Mouse (Mus musculus) erythroblast, embryonic 14.5 days (primary cell): ENCODE results near the gene Gm49378. TPM values are rescaled to one million over a fixed set of nuclear protein-coding genes. Genes with fewer than 3 reads are reported as not detected.

Experiments
- H3K27me3 ChIP-seq: 2 replicates; pipeline ENCODE4 v1.6.1; 2012; ENCODE audit warnings: inconsistent platforms; ENCODE audit not compliant: control insufficient read depth
- H3K36me3 ChIP-seq: 2 replicates; pipeline ENCODE4 v1.6.1; 2012; ENCODE audit warnings: mild to moderate bottlenecking, inconsistent platforms; ENCODE audit not compliant: control insufficient read depth
- H3K4me1 ChIP-seq: 2 replicates; pipeline ENCODE4 v1.6.1; 2012; ENCODE audit warnings: inconsistent platforms; ENCODE audit not compliant: control insufficient read depth
- H3K4me3 ChIP-seq: replicated peaks from 2 replicates; pipeline ENCODE3; 2012; ENCODE audit warnings: moderate library complexity, mild to moderate bottlenecking, inconsistent platforms
- H3K9me3 ChIP-seq: 2 replicates; pipeline ENCODE4 v1.6.1; 2012; ENCODE audit warnings: low read length, inconsistent platforms, mixed read lengths; ENCODE audit not compliant: control insufficient read depth
- GATA1 ChIP-seq: IDR thresholded peaks from 2 replicates; pipeline ENCODE4 v1.6.1; 2012; ENCODE audit warnings: low read length, inconsistent platforms, mixed read lengths
- TAL1 ChIP-seq: IDR thresholded peaks from 3 replicates; pipeline ENCODE4 v1.6.1; 2012; ENCODE audit warnings: low read length, inconsistent platforms, mixed read lengths
- polyA plus RNA-seq: library from polyadenylated mRNA; stranded (reverse); fragments of >175 nt; gene quantifications from 2 replicates; pipeline ENCODE4 v1.2.3, GENCODE M21; 2012

Gene Gm49378
- polyA plus RNA-seq, 1 experiment, result 0.01 TPM

GRCm38 (mm10) chr14:55615876-55616275, 21.8 kb downstream of the Gm49378 start:
- no peaks in the 10 kb centered on the region for H3K27me3 ChIP-seq
- no peaks in the 10 kb centered on the region for H3K9me3 ChIP-seq
- peaks cover 64% of the 10 kb centered on the region for H3K4me1 ChIP-seq
- no peak for TF ChIP-seq GATA1
- TF ChIP-seq TAL1, result no peak
- H3K36me3 ChIP-seq, result peaks cover 3% of the 10 kb centered on the region
- no peak overlapping the region for H3K4me3 ChIP-seq

GRCm38 (mm10) chr14:55614565-55615178, 23.0 kb downstream of the Gm49378 start:
- peaks cover 65% of the 10 kb centered on the region for H3K4me1 ChIP-seq
- H3K9me3 ChIP-seq, result no peaks in the 10 kb centered on the region

GRCm38 (mm10) chr14:55613346-55613745, 24.3 kb downstream of the Gm49378 start:
- TF ChIP-seq GATA1 (no peak), TAL1 (no peak)
- peaks cover 53% of the 10 kb centered on the region for H3K4me1 ChIP-seq

More at GRCm38 (mm10) chr14:55614565-55615178, 23.0 kb downstream of the Gm49378 start:
- no peak for TF ChIP-seq TAL1
- TF ChIP-seq GATA1, result 0 out of 2 replicates have a peak, but pooled peaks have one; percentile 31
- Histone ChIP-seq H3K36me3 (peaks cover 13% of the 10 kb centered on the region), H3K4me3 (no peak overlapping the region), H3K27me3 (no peaks in the 10 kb centered on the region)

GRCm38 (mm10) chr14:55608339-55608738, 29.4 kb downstream of the Gm49378 start:
- Histone ChIP-seq H3K4me1 (peaks cover 54% of the 10 kb centered on the region), H3K36me3 (peaks cover 68% of the 10 kb centered on the region), H3K9me3 (no peaks in the 10 kb centered on the region), H3K27me3 (no peaks in the 10 kb centered on the region), H3K4me3 (no peak overlapping the region)
- TF ChIP-seq GATA1, result no peak

More at GRCm38 (mm10) chr14:55613346-55613745, 24.3 kb downstream of the Gm49378 start:
- peaks cover 26% of the 10 kb centered on the region for H3K36me3 ChIP-seq
- H3K4me3 ChIP-seq, result no peak overlapping the region
- H3K27me3 ChIP-seq, result no peaks in the 10 kb centered on the region
- H3K9me3 ChIP-seq, result no peaks in the 10 kb centered on the region

DNA sequence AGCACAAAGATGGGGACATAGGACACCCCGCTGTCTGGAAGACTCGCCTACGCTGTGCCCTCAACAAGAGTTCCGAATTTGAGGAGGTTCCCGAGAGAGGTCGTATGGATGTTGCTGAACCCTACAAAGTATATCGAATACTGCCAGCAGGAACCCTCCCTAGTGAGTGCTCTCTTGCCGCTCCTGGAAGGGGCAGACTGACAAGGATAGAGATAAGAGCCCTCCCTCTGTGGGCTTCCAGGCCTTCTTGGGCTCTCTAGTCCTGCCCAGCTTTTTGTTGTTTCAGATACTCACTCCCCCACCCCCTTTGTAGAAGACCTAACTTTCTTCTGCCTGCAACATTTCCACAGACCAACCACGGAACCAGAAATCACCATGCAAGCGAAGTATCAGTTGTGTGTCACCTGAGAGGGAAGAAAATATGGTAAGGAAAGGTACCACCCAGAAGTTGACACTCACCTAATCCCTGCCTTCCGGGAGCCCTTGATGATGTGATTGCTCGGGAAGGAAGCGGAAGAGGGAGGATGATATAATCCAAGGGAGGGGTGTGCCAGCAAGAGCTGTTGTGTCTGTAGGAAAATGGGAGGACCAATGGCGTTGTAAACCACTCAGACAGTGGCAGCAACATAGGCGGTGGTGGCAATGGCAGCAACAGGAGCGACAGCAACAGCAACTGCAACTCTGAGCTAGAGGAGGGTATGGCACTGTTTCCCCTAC, 31.8 kb downstream of the Gm49378 start:
- Histone ChIP-seq H3K9me3 (no peaks in the 10 kb centered on the region), H3K4me3 (peak overlapping the region; percentile 25), H3K27me3 (no peaks in the 10 kb centered on the region), H3K36me3 (peaks cover 90% of the 10 kb centered on the region), H3K4me1 (peaks cover 57% of the 10 kb centered on the region)
- no peak for TF ChIP-seq TAL1
- no peak for TF ChIP-seq GATA1

DNA sequence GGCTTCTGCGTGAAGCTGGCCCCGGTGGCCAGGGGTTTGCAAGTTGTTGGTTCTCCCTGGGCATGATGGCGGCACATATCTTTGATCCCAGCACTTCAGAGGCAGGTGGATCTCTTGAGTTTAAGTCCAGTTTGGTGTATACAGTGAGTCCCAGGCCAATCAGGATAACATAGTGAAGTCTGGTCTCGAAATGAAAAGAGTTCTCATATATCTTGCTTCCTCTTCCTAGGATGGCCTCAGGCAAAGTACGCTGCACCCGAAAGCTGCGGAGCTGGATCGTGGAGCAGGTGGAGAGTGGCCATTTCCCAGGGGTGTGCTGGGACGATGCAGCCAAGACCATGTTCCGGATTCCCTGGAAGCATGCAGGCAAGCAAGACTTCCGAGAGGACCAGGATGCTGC, 32.9 kb downstream of the Gm49378 start:
- peak overlapping the region; percentile 73 for H3K4me3 ChIP-seq
- H3K4me1 ChIP-seq, result peaks cover 56% of the 10 kb centered on the region
- peaks cover 92% of the 10 kb centered on the region for H3K36me3 ChIP-seq
- no peaks in the 10 kb centered on the region for H3K9me3 ChIP-seq
- TF ChIP-seq GATA1 (no peak), TAL1 (no peak)
- H3K27me3 ChIP-seq, result no peaks in the 10 kb centered on the region

GRCm38 (mm10) chr14:55603633-55604576, 33.8 kb downstream of the Gm49378 start:
- Histone ChIP-seq H3K9me3 (no peaks in the 10 kb centered on the region), H3K4me3 (peak overlapping the region; percentile 73), H3K36me3 (peaks cover 92% of the 10 kb centered on the region), H3K4me1 (peaks cover 56% of the 10 kb centered on the region), H3K27me3 (no peaks in the 10 kb centered on the region)
- TF ChIP-seq TAL1 (no peak), GATA1 (peak; percentile 98)

DNA sequence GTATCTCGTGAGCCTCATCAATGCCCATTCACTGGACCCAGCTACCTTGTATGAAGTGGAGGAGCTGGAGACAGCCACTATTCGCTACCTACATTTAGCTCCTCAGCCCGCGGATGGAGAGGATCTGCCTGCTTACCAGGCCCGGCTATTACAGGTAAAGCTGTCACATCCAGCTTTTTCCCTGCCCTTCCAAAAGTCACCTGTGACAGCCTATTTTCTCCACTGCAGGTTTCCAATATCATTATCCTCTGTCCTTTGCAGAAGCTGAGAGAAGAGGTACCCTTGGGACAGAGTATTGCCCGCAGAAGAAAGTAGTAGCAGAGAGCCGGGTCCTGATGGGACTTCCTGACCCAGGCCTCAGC, 34.4 kb downstream of the Gm49378 start, which contains the start of gene Irf9:
Irf9 (plus strand) TSS at position 301 of the 362 bp plus-strand sequence.
- TF ChIP-seq TAL1 (no peak), GATA1 (no peak)
- Histone ChIP-seq H3K36me3 (peaks cover 92% of the 10 kb centered on the region), H3K4me1 (peaks cover 55% of the 10 kb centered on the region), H3K9me3 (no peaks in the 10 kb centered on the region), H3K4me3 (peak within 1 kb of the TSS; percentile 73), H3K27me3 (no peaks in the 10 kb centered on the region)
